Mouse (Mus musculus) heart, postnatal 0 days (tissue): Measurements from ENCODE around the gene Nat10.

Source experiments
- CTCF ChIP-seq: IDR thresholded peaks from 2 replicates; pipeline ENCODE4 v1.5.1; 2016; ENCODE audit warnings: antibody characterized with exemption, control low read depth, low read depth
- EP300 ChIP-seq: IDR thresholded peaks from 2 replicates; pipeline ENCODE4 v1.6.1; 2016; ENCODE audit warnings: antibody characterized with exemption, low read depth

DNA sequence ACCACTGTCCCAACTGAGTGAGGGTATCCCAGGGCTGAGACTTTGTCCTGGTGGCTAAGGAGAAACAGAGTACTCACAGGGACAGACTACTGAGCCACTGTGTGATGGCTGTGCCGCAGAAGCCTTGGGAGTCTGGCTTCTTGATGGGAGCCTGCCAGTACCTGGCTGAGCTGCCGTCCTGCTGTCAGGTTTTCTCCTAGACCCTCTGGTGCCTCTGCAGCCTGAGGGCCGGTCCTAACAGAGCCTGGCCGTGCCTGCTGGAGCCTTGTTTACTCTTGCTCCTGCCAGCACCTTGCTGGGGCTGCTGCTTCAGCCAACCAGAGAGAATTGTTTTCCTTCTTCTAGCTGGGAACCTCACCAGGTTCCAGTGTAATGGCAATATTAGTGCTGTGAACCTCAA, 46.7 kb downstream of the Nat10 start:
- TF ChIP-seq CTCF (no peak), EP300 (no peak)
